Mouse (Mus musculus): ENCODE measurements around the gene Tnpo3. TPM values are rescaled to one million over a fixed set of nuclear protein-coding genes. Genes with fewer than 3 reads are reported as not detected.

Tnpo3 gene
- polyA plus RNA-seq, 2 experiments from 2014 or later: 67.1 to 70.6 TPM

Other genes starting within 250 kb of the Tnpo3 start
- under 1 TPM; 0.23 to 0.52 TPM for gene Opn1sw, start 221.4 kb downstream of the Tnpo3 start, polyA plus RNA-seq (2017; shearing (Covaris generic))
- under 1 TPM; 0.21 to 0.54 TPM for gene Ccdc136, start 213.6 kb downstream of the Tnpo3 start, polyA plus RNA-seq (2017; shearing (Covaris generic))
- not detected for gene Flnc, start 176.6 kb downstream of the Tnpo3 start, polyA plus RNA-seq (2017; shearing (Covaris generic))
- 100 to 1,000 TPM; 373 to 399 TPM for gene Atp6v1f, start 142.2 kb downstream of the Tnpo3 start, polyA plus RNA-seq (2017; shearing (Covaris generic))
- gene Atp6v1fnb, start 138.4 kb downstream of the Tnpo3 start, polyA plus RNA-seq (2017; shearing (Covaris generic)): not detected
- under 1 TPM in 1 of 2 experiments, not detected in 1; 0.12 TPM for gene Kcp, start 101.9 kb downstream of the Tnpo3 start, polyA plus RNA-seq (2017; shearing (Covaris generic))
- 10 to 100 TPM; 18.5 to 22.0 TPM for gene Irf5, start 83.3 kb downstream of the Tnpo3 start, polyA plus RNA-seq (2017; shearing (Covaris generic))
- under 1 TPM in 1 of 2 experiments, not detected in 1; 0.21 TPM for gene Tspan33, start 84.3 kb upstream of the Tnpo3 start, polyA plus RNA-seq (2017; shearing (Covaris generic))
- gene Smo, start 125.6 kb upstream of the Tnpo3 start, polyA plus RNA-seq (2017; shearing (Covaris generic)): under 1 TPM in 1 of 2 experiments, not detected in 1; 0.48 TPM
- gene Ahcyl2, start 158.1 kb upstream of the Tnpo3 start, polyA plus RNA-seq (2017; shearing (Covaris generic)): 10 to 100 TPM; 89.7 to 92.1 TPM